Mouse (Mus musculus) forebrain, embryonic 14.5 days (tissue): Measurements from ENCODE around the gene Tcea2. TPM values are rescaled to one million over a fixed set of nuclear protein-coding genes. Genes with fewer than 3 reads are reported as not detected.

Experiments used
- ATAC-seq: fragments of 200-750 bp; cut with Nextera tagmentation; 2 replicates; pipeline ENCODE4 v1.8.0; 2017; ENCODE audit warnings: mild to moderate bottlenecking, moderate library complexity
- DNase-seq: peaks from one replicate; pipeline ENCODE4 v3.0.0-alpha.2; 2015; ENCODE audit warnings: low spot score
- H3K27ac ChIP-seq: fragments of 300-500 bp; sonication (generic); 2 replicates; pipeline ENCODE4 v1.5.1; 2014; ENCODE audit warnings: low read depth, mild to moderate bottlenecking, control low read depth, low read length, moderate library complexity
- H3K27me3 ChIP-seq: fragments of 300-500 bp; sonication (generic); replicated peaks from 2 replicates; pipeline ENCODE4 v1.6.1; 2014; ENCODE audit warnings: low read length, control low read depth, mixed read lengths; ENCODE audit not compliant: control insufficient read depth, insufficient read depth
- H3K36me3 ChIP-seq: fragments of 300-500 bp; sonication (generic); 2 replicates; pipeline ENCODE4 v1.6.1; 2014; ENCODE audit warnings: low read length, control low read depth; ENCODE audit not compliant: control insufficient read depth, insufficient read depth
- H3K4me1 ChIP-seq: fragments of 300-500 bp; sonication (generic); 2 replicates; pipeline ENCODE4 v1.6.1; 2014; ENCODE audit warnings: antibody characterized with exemption, low read length, control low read depth; ENCODE audit not compliant: control insufficient read depth, insufficient read depth
- H3K4me2 ChIP-seq: fragments of 300-500 bp; sonication (generic); 2 replicates; pipeline ENCODE4 v1.6.1; 2014; ENCODE audit warnings: mild to moderate bottlenecking, control low read depth, low read length
- H3K4me3 ChIP-seq: fragments of 300-500 bp; sonication (generic); 2 replicates; pipeline ENCODE4 v1.5.1; 2014; ENCODE audit warnings: low read depth, low read length, control low read depth
- H3K9ac ChIP-seq: fragments of 300-500 bp; sonication (generic); 2 replicates; pipeline ENCODE4 v1.6.1; 2014; ENCODE audit warnings: mild to moderate bottlenecking, low read length, control low read depth, moderate library complexity
- H3K9me3 ChIP-seq: fragments of 300-500 bp; sonication (generic); replicated peaks from 2 replicates; pipeline ENCODE4 v1.6.1; 2016; ENCODE audit warnings: low read length, control low read depth, mixed read lengths; ENCODE audit not compliant: control insufficient read depth
- WGBS: fragments of 180-500 bp; shearing (Covaris S2); extraction: QIAGEN DNeasy Blood & Tissue Kit; methylation state at CpG from one replicate; pipeline ENCODE4 v1.1.7; 2014; 5-methylcytosine and 5-hydroxymethylcytosine counted together
- polyA plus RNA-seq: library from polyadenylated mRNA; unstranded; fragments of >200 nt; fragmentation: Nextera tagmentation; extraction: Ambion mirVana; gene quantifications from 2 replicates; pipeline ENCODE4 v1.2.1, GENCODE M21; 2014

Tcea2 gene
- polyA plus RNA-seq, 1 experiment from 2014 or later: 42.0 TPM

DNA sequence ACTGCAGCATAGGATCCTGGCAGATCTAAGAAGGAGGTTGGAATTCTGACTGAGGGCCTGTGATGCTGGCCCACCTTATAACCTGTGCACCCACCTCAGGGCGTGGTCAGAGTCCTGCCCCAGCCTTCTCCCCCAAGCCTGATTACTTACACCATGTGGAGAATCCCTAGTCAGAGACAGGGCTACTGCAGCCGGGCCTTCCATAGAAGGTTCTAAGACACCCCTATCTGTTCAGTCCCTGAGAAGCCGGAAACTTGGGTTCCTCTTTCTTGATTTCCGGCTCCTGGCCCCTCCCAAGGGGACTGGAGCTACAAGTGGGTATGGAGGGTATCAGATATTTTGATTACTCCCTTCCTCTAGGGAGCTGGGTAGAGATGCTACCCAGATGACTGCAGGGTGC lies 11.5 kb downstream of the Tcea2 start:
- H3K27me3 ChIP-seq: no peaks in the 10 kb centered on the region
- 89% methylated on average over 4 of the region's 4 CpGs for WGBS
- DNase-seq (no peak), ATAC-seq (no peak)
- H3K9me3 ChIP-seq: no peaks in the 10 kb centered on the region
- H3K27ac ChIP-seq: no peak overlapping the region
- H3K36me3 ChIP-seq: peaks cover 31% of the 10 kb centered on the region
- peaks cover 11% of the 10 kb centered on the region; the same call in 1 of the 2 replicates for H3K4me1 ChIP-seq
- no peak overlapping the region for H3K9ac ChIP-seq
- no peak overlapping the region for H3K4me3 ChIP-seq
- H3K4me2 ChIP-seq: no peak overlapping the region

DNA sequence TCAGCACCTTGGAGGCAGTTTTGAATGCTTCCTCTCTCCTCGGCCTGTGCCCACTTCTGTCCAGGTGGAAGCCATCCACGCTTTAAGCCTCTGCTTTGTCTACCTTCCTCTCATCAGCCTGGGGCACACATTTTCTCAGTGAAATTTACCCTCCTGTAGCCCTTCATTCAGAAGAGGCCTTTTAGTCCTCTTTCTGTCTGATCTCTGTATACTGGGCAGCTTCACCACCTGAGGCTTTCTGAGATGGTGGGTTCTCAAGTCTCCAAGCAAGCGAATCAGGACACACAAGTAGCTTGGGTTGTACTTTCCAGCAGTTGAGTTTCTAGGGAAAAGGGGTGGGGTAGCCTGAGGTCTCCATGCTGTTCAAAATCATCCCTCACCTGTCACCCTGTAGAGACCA lies 12.2 kb downstream of the Tcea2 start:
- Histone ChIP-seq H3K4me2 (peak overlapping the region; percentile 81; the same call in 1 of the 2 replicates), H3K9me3 (no peaks in the 10 kb centered on the region), H3K9ac (no peak overlapping the region), H3K4me3 (peak overlapping the region; percentile 71; the same call in 1 of the 2 replicates), H3K36me3 (peaks cover 23% of the 10 kb centered on the region), H3K4me1 (peaks cover 11% of the 10 kb centered on the region; the same call in 1 of the 2 replicates), H3K27ac (no peak overlapping the region), H3K27me3 (no peaks in the 10 kb centered on the region)
- DNase-seq: no peak
- WGBS: 85% methylated on average over 3 of the region's 3 CpGs
- ATAC-seq: no peak

DNA sequence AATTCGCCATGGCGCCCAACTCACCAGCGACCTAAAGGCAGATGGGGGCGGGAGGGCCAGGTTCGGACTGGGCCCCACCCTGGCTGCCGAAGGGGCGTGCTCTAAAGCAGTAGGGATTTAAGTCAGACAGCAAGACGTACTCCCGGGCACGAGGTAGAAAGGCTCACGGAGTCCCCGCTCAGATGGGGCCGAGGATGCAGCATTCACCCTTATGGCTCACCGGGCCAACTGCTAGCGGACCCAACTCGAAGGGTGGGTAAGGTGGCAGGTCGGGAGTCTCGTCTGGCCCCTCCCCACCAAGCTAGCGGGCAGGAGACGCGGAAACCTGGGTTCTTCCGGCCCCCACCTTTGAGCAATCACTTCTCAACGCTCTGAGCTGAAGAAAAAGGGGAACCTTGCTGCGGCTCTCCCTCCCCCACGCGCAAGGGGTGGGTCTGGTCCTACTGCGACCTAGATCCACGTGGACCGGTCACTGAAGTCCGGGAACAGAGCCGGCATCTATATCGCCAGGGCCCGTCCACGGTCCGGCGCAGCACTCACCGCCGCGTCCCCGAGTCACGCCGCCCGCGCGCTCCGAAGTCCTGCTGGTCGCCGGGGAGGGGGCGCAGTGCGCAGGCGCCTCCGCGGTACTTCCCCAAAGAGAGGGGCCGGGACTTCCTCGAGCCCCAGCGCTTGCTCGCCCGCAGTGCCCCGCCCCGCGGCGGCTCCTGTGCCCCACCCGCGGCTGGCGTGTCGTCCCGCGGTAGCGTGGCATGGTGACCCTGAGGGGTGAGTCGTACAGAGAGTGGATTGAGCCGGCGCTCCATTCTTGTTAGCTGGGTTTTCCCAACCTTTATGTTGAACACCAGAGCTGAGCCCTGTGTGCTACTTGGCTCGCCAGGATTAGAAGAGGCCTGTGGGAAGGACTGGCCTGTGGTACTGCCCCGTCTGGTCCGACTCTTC lies 13.5 kb downstream of the Tcea2 start, which contains the start of gene Rgs19:
Gene Rgs19, minus strand, starts transcription at position 639 of the 942 bp plus-strand sequence.
- ATAC-seq (peak; percentile 91), DNase-seq (peak; percentile 80)
- no peaks in the 10 kb centered on the region for H3K9me3 ChIP-seq
- H3K4me3 ChIP-seq: peak within 1 kb of the TSS; percentile 71
- peak within 1 kb of the TSS; percentile 81 for H3K4me2 ChIP-seq
- peaks cover 11% of the 10 kb centered on the region; the same call in 1 of the 2 replicates for H3K4me1 ChIP-seq
- H3K27ac ChIP-seq: peak within 1 kb of the TSS; percentile 35; the same call in 1 of the 2 replicates
- peaks cover 15% of the 10 kb centered on the region for H3K36me3 ChIP-seq
- WGBS: under 1% methylated on average over 74 of the region's 75 CpGs
- H3K9ac ChIP-seq: peak within 1 kb of the TSS; percentile 83
- no peaks in the 10 kb centered on the region for H3K27me3 ChIP-seq

DNA sequence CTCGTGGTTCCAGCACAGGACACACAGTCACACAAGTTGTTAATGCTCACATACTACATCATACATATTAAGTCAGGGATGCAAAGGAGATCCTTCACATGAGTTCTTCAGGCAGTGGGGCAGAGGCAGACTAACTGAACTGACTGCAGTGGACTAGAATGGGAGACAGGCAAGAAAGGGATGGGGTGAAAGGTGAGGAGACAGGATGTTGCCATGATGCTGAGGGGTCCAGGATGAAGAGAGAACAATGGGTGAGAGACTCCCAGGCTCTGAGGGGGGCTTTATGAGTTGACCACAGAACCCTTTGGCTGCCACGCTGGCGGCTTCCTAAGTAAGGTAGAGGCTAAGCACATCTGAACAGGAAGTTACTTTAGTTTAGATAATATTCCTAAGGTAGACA lies 14.5 kb downstream of the Tcea2 start:
- DNase-seq (no peak), ATAC-seq (no peak)
- Histone ChIP-seq H3K27me3 (no peaks in the 10 kb centered on the region), H3K4me1 (peaks cover 11% of the 10 kb centered on the region; the same call in 1 of the 2 replicates), H3K9ac (0 out of 2 replicates have a peak overlapping the region, but pooled peaks have one; percentile 83), H3K4me3 (no peak overlapping the region), H3K27ac (no peak overlapping the region), H3K36me3 (peaks cover 5% of the 10 kb centered on the region), H3K4me2 (peak overlapping the region; percentile 81; the same call in 1 of the 2 replicates), H3K9me3 (no peaks in the 10 kb centered on the region)
- WGBS: 87% methylated on average over 3 of the region's 3 CpGs

DNA sequence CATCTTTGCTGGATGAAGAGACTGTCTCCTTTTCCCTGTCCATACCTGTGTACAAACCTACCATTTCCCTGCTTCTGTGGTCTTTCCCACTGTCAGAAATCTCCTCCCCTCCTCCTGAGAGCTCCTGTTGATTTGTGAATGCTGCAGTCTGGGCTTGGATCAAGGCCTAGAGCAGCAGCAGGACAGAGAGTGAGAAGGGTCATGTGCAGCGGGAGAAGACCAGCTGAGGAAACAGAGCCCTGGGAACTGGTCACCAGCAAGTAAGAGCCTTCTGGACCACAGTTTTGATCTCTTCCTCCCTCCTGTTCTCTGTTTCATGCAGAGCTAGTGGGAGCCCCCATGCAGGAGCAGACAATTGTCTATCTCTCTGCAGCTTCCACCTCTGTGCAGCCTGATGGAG lies 15.7 kb downstream of the Tcea2 start:
- Histone ChIP-seq H3K9me3 (no peaks in the 10 kb centered on the region), H3K9ac (no peak overlapping the region), H3K27ac (no peak overlapping the region), H3K4me3 (no peak overlapping the region), H3K36me3 (no peaks in the 10 kb centered on the region), H3K4me1 (peaks cover 11% of the 10 kb centered on the region; the same call in 1 of the 2 replicates), H3K27me3 (no peaks in the 10 kb centered on the region), H3K4me2 (no peak overlapping the region)
- WGBS: 75% methylated on average over 1 of the region's 1 CpGs
- DNase-seq (no peak), ATAC-seq (no peak)

DNA sequence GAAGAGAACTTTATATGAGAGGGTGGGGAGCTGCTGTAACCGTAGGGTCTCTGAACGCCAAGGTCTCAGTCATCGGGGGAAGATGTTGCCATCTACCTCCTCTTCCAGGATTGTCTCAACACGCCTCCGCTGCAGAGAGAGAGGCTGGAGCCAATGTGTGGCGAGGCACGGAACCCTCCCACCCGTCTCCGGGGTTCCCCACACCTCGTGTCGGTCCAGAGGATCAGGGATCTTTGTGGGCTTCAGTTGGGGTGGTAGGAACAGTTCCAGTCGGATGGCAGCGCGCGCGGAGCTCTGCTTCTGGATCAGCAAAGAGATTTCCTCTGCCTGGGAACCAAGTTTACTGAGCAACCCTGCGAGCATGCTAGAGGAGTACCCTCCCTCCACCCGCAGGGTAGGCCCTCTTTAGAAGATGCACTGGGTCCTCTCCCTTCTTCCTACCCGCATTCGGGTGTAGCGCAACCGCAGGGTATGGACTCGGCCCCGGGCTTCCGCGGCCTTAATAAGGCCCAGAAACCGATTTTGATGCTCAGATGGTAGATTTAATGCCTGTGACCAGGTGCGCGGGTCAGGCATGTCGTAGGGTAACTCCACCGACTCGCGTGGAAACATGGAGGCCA lies 16.8 kb downstream of the Tcea2 start:
- Histone ChIP-seq H3K9ac (no peak overlapping the region), H3K4me1 (peaks cover 11% of the 10 kb centered on the region; the same call in 1 of the 2 replicates), H3K36me3 (no peaks in the 10 kb centered on the region), H3K27ac (no peak overlapping the region), H3K27me3 (no peaks in the 10 kb centered on the region), H3K4me3 (no peak overlapping the region), H3K9me3 (no peaks in the 10 kb centered on the region), H3K4me2 (no peak overlapping the region)
- ATAC-seq (no peak), DNase-seq (no peak)
- 82% methylated on average over 33 of the region's 33 CpGs for WGBS

DNA sequence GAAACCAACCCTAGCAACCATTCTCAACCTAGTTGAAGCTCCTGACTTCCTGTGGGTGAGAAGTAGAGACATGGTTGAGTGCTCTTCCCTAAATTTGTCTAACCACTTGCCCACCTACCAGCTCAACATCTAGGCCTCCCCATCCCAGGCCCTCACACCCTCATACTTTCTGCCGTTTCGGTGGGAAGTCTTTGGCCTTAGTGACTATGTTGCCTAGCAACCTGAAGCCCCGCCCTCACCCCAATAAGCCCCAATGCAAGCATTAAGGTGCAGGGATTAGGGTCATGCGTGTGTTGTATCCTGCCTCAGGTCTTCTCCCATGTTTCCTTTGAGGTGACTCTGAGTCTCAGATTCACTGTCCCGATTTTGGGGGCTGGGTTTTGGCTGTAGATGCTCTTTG lies 18.1 kb downstream of the Tcea2 start, which contains the start of gene Lkaaear1:
Gene Lkaaear1, minus strand, starts transcription at position 202 of the 400 bp plus-strand sequence.
- Histone ChIP-seq H3K4me1 (peaks cover under 1% of the 10 kb centered on the region; the same call in 1 of the 2 replicates), H3K36me3 (no peaks in the 10 kb centered on the region), H3K27ac (no peak within 1 kb of the TSS), H3K4me2 (no peak within 1 kb of the TSS), H3K9me3 (no peaks in the 10 kb centered on the region), H3K9ac (no peak within 1 kb of the TSS), H3K4me3 (no peak within 1 kb of the TSS), H3K27me3 (no peaks in the 10 kb centered on the region)
- WGBS: 51% methylated on average over 5 of the region's 5 CpGs
- DNase-seq (no peak), ATAC-seq (no peak)

DNA sequence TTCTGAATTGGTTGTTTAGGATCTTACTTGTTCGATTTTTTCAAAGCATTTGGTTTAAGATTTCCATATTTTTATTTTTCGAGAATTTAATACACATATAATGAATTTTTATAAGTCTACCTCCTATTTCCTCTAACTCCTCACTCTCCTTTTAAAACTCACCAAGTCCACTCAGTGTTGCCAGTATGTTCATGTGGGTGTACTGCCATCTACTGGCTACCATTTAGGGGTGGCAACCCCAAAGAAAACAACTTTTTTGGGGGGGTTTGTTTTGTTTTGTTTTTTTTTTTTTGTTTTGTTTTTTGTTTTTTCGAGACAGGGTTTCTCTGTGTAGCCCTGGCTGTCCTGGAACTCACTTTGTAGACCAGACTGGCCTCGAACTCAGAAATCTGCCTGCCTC lies 26.6 kb downstream of the Tcea2 start:
- no peaks in the 10 kb centered on the region for H3K36me3 ChIP-seq
- H3K4me2 ChIP-seq: no peak overlapping the region
- H3K27ac ChIP-seq: no peak overlapping the region
- H3K9me3 ChIP-seq: no peaks in the 10 kb centered on the region
- H3K27me3 ChIP-seq: no peaks in the 10 kb centered on the region
- no peak overlapping the region for H3K4me3 ChIP-seq
- WGBS: 39% methylated on average over 4 of the region's 4 CpGs
- ATAC-seq (no peak), DNase-seq (peak; percentile 29)
- H3K4me1 ChIP-seq: no peaks in the 10 kb centered on the region
- no peak overlapping the region for H3K9ac ChIP-seq
